Mouse (Mus musculus) kidney, embryonic 15.5 days (tissue): ENCODE measurements around the gene Tead4. TPM values are rescaled to one million over a fixed set of nuclear protein-coding genes. Genes with fewer than 3 reads are reported as not detected.
"Not testable (repeated sequence)": the region's sequence is repeated elsewhere in the genome, so short reads cannot be mapped to it uniquely, and the experiment has no call there.

Experiments used
- ATAC-seq: fragments of 200-750 bp; cut with Nextera tagmentation; replicated peaks from 2 replicates; pipeline ENCODE4 v1.8.0; 2017; ENCODE audit warnings: moderate TSS enrichment; ENCODE audit not compliant: low FRiP score
- H3K27ac ChIP-seq: fragments of 300-500 bp; sonication (generic); 2 replicates; pipeline ENCODE4 v1.5.1; 2015; ENCODE audit warnings: mild to moderate bottlenecking, inconsistent platforms
- H3K27me3 ChIP-seq: fragments of 300-500 bp; sonication (generic); 2 replicates; pipeline ENCODE4 v1.6.1; 2015; ENCODE audit warnings: inconsistent platforms
- H3K36me3 ChIP-seq: fragments of 300-500 bp; sonication (generic); 2 replicates; pipeline ENCODE4 v1.6.1; 2015; ENCODE audit warnings: inconsistent platforms
- H3K4me1 ChIP-seq: fragments of 300-500 bp; sonication (generic); 2 replicates; pipeline ENCODE4 v1.6.1; 2015; ENCODE audit warnings: inconsistent platforms
- H3K4me2 ChIP-seq: fragments of 300-500 bp; sonication (generic); 2 replicates; pipeline ENCODE4 v1.6.1; 2015; ENCODE audit warnings: moderate library complexity, mild to moderate bottlenecking, inconsistent platforms
- H3K4me3 ChIP-seq: fragments of 300-500 bp; sonication (generic); replicated peaks from 2 replicates; pipeline ENCODE4 v1.5.1; 2015; ENCODE audit warnings: mild to moderate bottlenecking, inconsistent platforms
- H3K9ac ChIP-seq: fragments of 300-500 bp; sonication (generic); 2 replicates; pipeline ENCODE4 v1.6.1; 2015; ENCODE audit warnings: mild to moderate bottlenecking, inconsistent platforms
- H3K9me3 ChIP-seq: fragments of 300-500 bp; sonication (generic); replicated peaks from 2 replicates; pipeline ENCODE4 v1.6.1; 2016; ENCODE audit warnings: inconsistent platforms
- WGBS: fragments of 180-500 bp; shearing (Covaris S2); methylation state at CpG from one replicate; pipeline ENCODE4 v1.1.7; 2015; ENCODE audit warnings: mixed read lengths; 5-methylcytosine and 5-hydroxymethylcytosine counted together
- polyA plus RNA-seq: library from polyadenylated mRNA; unstranded; fragments of >200 nt; fragmentation: Nextera tagmentation; extraction: Ambion mirVana; gene quantifications from 2 replicates; pipeline ENCODE4 v1.2.1, GENCODE M21; 2015

Gene Tead4
- polyA plus RNA-seq, 1 experiment from 2014 or later: 2.5 TPM

- H3K9ac ChIP-seq: no peak overlapping the region
- H3K9me3 ChIP-seq: no peaks in the 10 kb centered on the region
- H3K4me3 ChIP-seq: no peak overlapping the region
- no peak overlapping the region for H3K27ac ChIP-seq
- no peaks in the 10 kb centered on the region for H3K36me3 ChIP-seq
- peak; percentile 54; the same call in 1 of the 2 replicates for ATAC-seq
- WGBS: 26% methylated on average over 8 of the region's 8 CpGs
- 0 out of 2 replicates have a peak, but pooled peaks cover 4% of the 10 kb centered on the region for H3K4me1 ChIP-seq
- no peaks in the 10 kb centered on the region for H3K27me3 ChIP-seq
- H3K4me2 ChIP-seq: 0 out of 2 replicates have a peak overlapping the region, but pooled peaks have one; percentile 35
Measured at GRCm38 (mm10) chr6:128227438-128228017, 73.1 kb downstream of the Tead4 start.

- Histone ChIP-seq H3K27ac (no peak overlapping the region), H3K4me1 (0 out of 2 replicates have a peak, but pooled peaks cover 4% of the 10 kb centered on the region), H3K4me2 (0 out of 2 replicates have a peak overlapping the region, but pooled peaks have one; percentile 35), H3K9me3 (no peaks in the 10 kb centered on the region), H3K9ac (no peak overlapping the region), H3K4me3 (no peak overlapping the region), H3K36me3 (no peaks in the 10 kb centered on the region), H3K27me3 (no peaks in the 10 kb centered on the region)
- 85% methylated on average over 3 of the region's 3 CpGs for WGBS
- ATAC-seq: no peak
Measured at GRCm38 (mm10) chr6:128226941-128227340, 73.7 kb downstream of the Tead4 start.

GRCm38 (mm10) chr6:128225846-128226176, 74.8 kb downstream of the Tead4 start:
- Histone ChIP-seq H3K4me1 (0 out of 2 replicates have a peak, but pooled peaks cover 4% of the 10 kb centered on the region), H3K27ac (no peak overlapping the region), H3K4me2 (no peak overlapping the region), H3K9ac (no peak overlapping the region), H3K9me3 (no peaks in the 10 kb centered on the region), H3K4me3 (no peak overlapping the region), H3K27me3 (no peaks in the 10 kb centered on the region), H3K36me3 (no peaks in the 10 kb centered on the region)
- no peak for ATAC-seq
- WGBS: 79% methylated on average over 1 of the region's 1 CpGs

GRCm38 (mm10) chr6:128225009-128225845, 75.4 kb downstream of the Tead4 start:
- H3K4me2 ChIP-seq: no peak overlapping the region
- ATAC-seq: no peak
- no peaks in the 10 kb centered on the region for H3K27me3 ChIP-seq
- no peak overlapping the region for H3K27ac ChIP-seq
- H3K9ac ChIP-seq: no peak overlapping the region
- H3K9me3 ChIP-seq: no peaks in the 10 kb centered on the region
- H3K4me1 ChIP-seq: 0 out of 2 replicates have a peak, but pooled peaks cover 4% of the 10 kb centered on the region
- H3K36me3 ChIP-seq: no peaks in the 10 kb centered on the region
- 67% methylated on average over 4 of the region's 4 CpGs for WGBS
- no peak overlapping the region for H3K4me3 ChIP-seq

- no peak for ATAC-seq
Measured at GRCm38 (mm10) chr6:128223159-128223558, 77.5 kb downstream of the Tead4 start.

GRCm38 (mm10) chr6:128215004-128215403, 85.6 kb downstream of the Tead4 start:
- WGBS: 97% methylated on average over 4 of the region's 4 CpGs

More at GRCm38 (mm10) chr6:128223159-128223558, 77.5 kb downstream of the Tead4 start:
- Histone ChIP-seq H3K9ac (no peak overlapping the region), H3K4me2 (no peak overlapping the region), H3K4me1 (0 out of 2 replicates have a peak, but pooled peaks cover 4% of the 10 kb centered on the region), H3K9me3 (no peaks in the 10 kb centered on the region), H3K4me3 (no peak overlapping the region), H3K36me3 (no peaks in the 10 kb centered on the region), H3K27me3 (no peaks in the 10 kb centered on the region), H3K27ac (no peak overlapping the region)

GRCm38 (mm10) chr6:128209199-128209598, 91.4 kb downstream of the Tead4 start:
- H3K4me1 ChIP-seq, H3K36me3 ChIP-seq, H3K4me2 ChIP-seq, H3K9me3 ChIP-seq, ATAC-seq, H3K27me3 ChIP-seq, H3K9ac ChIP-seq, H3K4me3 ChIP-seq, H3K27ac ChIP-seq: not testable (repeated sequence)
- WGBS: 97% methylated on average over 1 of the region's 1 CpGs

More at GRCm38 (mm10) chr6:128215004-128215403, 85.6 kb downstream of the Tead4 start:
- not testable (repeated sequence) for H3K36me3 ChIP-seq, H3K9ac ChIP-seq, ATAC-seq, H3K27ac ChIP-seq, H3K4me3 ChIP-seq, H3K27me3 ChIP-seq, H3K9me3 ChIP-seq, H3K4me2 ChIP-seq, H3K4me1 ChIP-seq

- Histone ChIP-seq H3K4me2 (no peak overlapping the region), H3K4me1 (0 out of 2 replicates have a peak, but pooled peaks cover 3% of the 10 kb centered on the region), H3K9me3 (no peaks in the 10 kb centered on the region), H3K4me3 (no peak overlapping the region), H3K27me3 (no peaks in the 10 kb centered on the region), H3K27ac (no peak overlapping the region), H3K9ac (no peak overlapping the region), H3K36me3 (no peaks in the 10 kb centered on the region)
- ATAC-seq: no peak
- 77% methylated on average over 8 of the region's 8 CpGs for WGBS
Measured at GRCm38 (mm10) chr6:128208491-128209170, 92.0 kb downstream of the Tead4 start.

GRCm38 (mm10) chr6:128203557-128203956, 97.1 kb downstream of the Tead4 start:
- H3K9ac ChIP-seq: no peak overlapping the region
- no peak overlapping the region for H3K4me2 ChIP-seq
- no peaks in the 10 kb centered on the region for H3K36me3 ChIP-seq
- H3K9me3 ChIP-seq: no peaks in the 10 kb centered on the region
- no peaks in the 10 kb centered on the region for H3K27me3 ChIP-seq
- no peak for ATAC-seq
- H3K4me3 ChIP-seq: no peak overlapping the region
- H3K4me1 ChIP-seq: peaks cover 11% of the 10 kb centered on the region
- 88% methylated on average over 1 of the region's 1 CpGs for WGBS
- no peak overlapping the region for H3K27ac ChIP-seq

- WGBS: under 1% methylated on average over 20 of the region's 20 CpGs
- peak; percentile 27 for ATAC-seq
- Histone ChIP-seq H3K4me3 (peak overlapping the region; percentile 64), H3K9me3 (no peaks in the 10 kb centered on the region), H3K27me3 (no peaks in the 10 kb centered on the region), H3K4me2 (peak overlapping the region; percentile 88), H3K4me1 (peaks cover 9% of the 10 kb centered on the region), H3K9ac (peak overlapping the region; percentile 55), H3K36me3 (no peaks in the 10 kb centered on the region), H3K27ac (peak overlapping the region; percentile 74)
Measured at GRCm38 (mm10) chr6:128200847-128201640, 99.6 kb downstream of the Tead4 start.

GRCm38 (mm10) chr6:128200116-128200846, 100.3 kb downstream of the Tead4 start:
- under 1% methylated on average over 53 of the region's 54 CpGs for WGBS
- H3K4me2 ChIP-seq: peak overlapping the region; percentile 88
- peak overlapping the region; percentile 64 for H3K4me3 ChIP-seq
- H3K9me3 ChIP-seq: no peaks in the 10 kb centered on the region
- ATAC-seq: peak; percentile 99
- H3K27ac ChIP-seq: peak overlapping the region; percentile 74; the same call in 1 of the 2 replicates
- peak overlapping the region; percentile 55 for H3K9ac ChIP-seq
- no peaks in the 10 kb centered on the region for H3K27me3 ChIP-seq
- H3K36me3 ChIP-seq: no peaks in the 10 kb centered on the region
- H3K4me1 ChIP-seq: peaks cover 9% of the 10 kb centered on the region
